ENCODE assay signal across 11 mouse cellular contexts in genomic region chr11:25435645-25436044, GRCm38 (mm10).
DNase-seq lines count a peak whose midpoint lies in the region; ATAC-seq lines count a peak whose summit lies in the region.
"Had no signal": no experiment of that assay in that cellular context is flagged by ENCODE, and none has a peak within 500 bp of the region (broad histone marks: within the 10 kb centered on the region; RNA-seq: fewer than 3 reads in every experiment).

No protein-coding gene starts in this region.

- intact Hi-C loops in heart, postnatal 10 days (cut with DNase I), result loop anchor here (5.0 kb wide), 1 partner anchor 427 kb away; no protein-coding TSS in a partner anchor

- no peak for ATAC-seq in inflammation-experienced regulatory T-cells, adult 6 months

- peak; percentile 8 to 16 for DNase-seq in cerebellum, postnatal 10 days
- no peak for DNase-seq in cerebellum, postnatal 4 days (ENCODE audit: low spot score in 2 of 2)
- peak; percentile 2 for DNase-seq in kidney, postnatal 14 days
- no peak for DNase-seq in kidney, adult 11 months
- DNase-seq in NIH3T3 (ENCODE audit: low read depth), result peak; percentile 3
- DNase-seq in lung, postnatal 36 days, result peak; percentile 1
- DNase-seq in heart, postnatal 10 days, result no peak
- DNase-seq: adrenal gland, postnatal 14 days; cerebellum, adult 18-20 months; right cerebral cortex, postnatal 14 days had no signal

Comparison
In these comparisons a context has a peak if more than half of its experiments do, and no peak if none do; other contexts are left out.
1. DNase-seq: peak in cerebellum, postnatal 10 days (2 of 2), kidney, postnatal 14 days (single experiment), NIH3T3 (single experiment) and lung, postnatal 36 days (single experiment); none in cerebellum, postnatal 4 days (0 of 2), kidney, adult 11 months (single experiment) and heart, postnatal 10 days (0 of 2).